Mouse (Mus musculus) forebrain, embryonic 11.5 days (tissue): ENCODE measurements around the gene 4932438H23Rik. TPM values are rescaled to one million over a fixed set of nuclear protein-coding genes. Genes with fewer than 3 reads are reported as not detected.
"Not testable (repeated sequence)": the region's sequence is repeated elsewhere in the genome, so short reads cannot be mapped to it uniquely, and the experiment has no call there.

ENCODE experiments used
- ATAC-seq: fragments of 200-750 bp; cut with Nextera tagmentation; replicated peaks from 2 replicates; pipeline ENCODE4 v1.8.0; 2017; ENCODE audit warnings: moderate TSS enrichment; ENCODE audit not compliant: low FRiP score
- DNase-seq: peaks from one replicate; pipeline ENCODE4 v3.0.0-alpha.2; 2017; ENCODE audit warnings: low spot score
- H3K27ac ChIP-seq: fragments of 300-500 bp; sonication (generic); 2 replicates; pipeline ENCODE4 v1.5.1; 2014; ENCODE audit warnings: low read depth, low read length
- H3K27me3 ChIP-seq: fragments of 300-500 bp; sonication (generic); 2 replicates; pipeline ENCODE4 v1.6.1; 2014; ENCODE audit warnings: mild to moderate bottlenecking, low read length, mixed read lengths; ENCODE audit not compliant: control insufficient read depth, insufficient read depth
- H3K36me3 ChIP-seq: fragments of 300-500 bp; sonication (generic); 2 replicates; pipeline ENCODE4 v1.6.1; 2014; ENCODE audit warnings: mild to moderate bottlenecking, low read length, moderate library complexity, mixed read lengths; ENCODE audit not compliant: control insufficient read depth, insufficient read depth
- H3K4me1 ChIP-seq: fragments of 300-500 bp; sonication (generic); replicated peaks from 2 replicates; pipeline ENCODE4 v1.6.1; 2014; ENCODE audit warnings: low read length, mixed read lengths; ENCODE audit not compliant: control insufficient read depth, insufficient read depth
- H3K4me2 ChIP-seq: fragments of 300-500 bp; sonication (generic); 2 replicates; pipeline ENCODE4 v1.6.1; 2014; ENCODE audit warnings: low read depth, mild to moderate bottlenecking, low read length, moderate library complexity, mixed read lengths; ENCODE audit not compliant: severe bottlenecking
- H3K4me3 ChIP-seq: fragments of 300-500 bp; sonication (generic); 2 replicates; pipeline ENCODE4 v1.5.1; 2014; ENCODE audit warnings: low read depth, low read length
- H3K9ac ChIP-seq: fragments of 300-500 bp; sonication (generic); 2 replicates; pipeline ENCODE4 v1.6.1; 2014; ENCODE audit warnings: low read length
- H3K9me3 ChIP-seq: fragments of 300-500 bp; sonication (generic); 2 replicates; pipeline ENCODE4 v1.6.1; 2016; ENCODE audit warnings: low read length, mixed read lengths; ENCODE audit not compliant: control insufficient read depth
- WGBS: fragments of 180-500 bp; shearing (Covaris S2); extraction: QIAGEN DNeasy Blood & Tissue Kit; methylation state at CpG from one replicate; pipeline ENCODE4 v1.1.7; 2014; 5-methylcytosine and 5-hydroxymethylcytosine counted together
- polyA plus RNA-seq: library from polyadenylated mRNA; unstranded; fragments of >200 nt; fragmentation: Nextera tagmentation; extraction: Ambion mirVana; gene quantifications from 2 replicates; pipeline ENCODE4 v1.2.1, GENCODE M21; 2014

4932438H23Rik gene
- polyA plus RNA-seq, 1 experiment from 2014 or later: 0.17 TPM

DNA sequence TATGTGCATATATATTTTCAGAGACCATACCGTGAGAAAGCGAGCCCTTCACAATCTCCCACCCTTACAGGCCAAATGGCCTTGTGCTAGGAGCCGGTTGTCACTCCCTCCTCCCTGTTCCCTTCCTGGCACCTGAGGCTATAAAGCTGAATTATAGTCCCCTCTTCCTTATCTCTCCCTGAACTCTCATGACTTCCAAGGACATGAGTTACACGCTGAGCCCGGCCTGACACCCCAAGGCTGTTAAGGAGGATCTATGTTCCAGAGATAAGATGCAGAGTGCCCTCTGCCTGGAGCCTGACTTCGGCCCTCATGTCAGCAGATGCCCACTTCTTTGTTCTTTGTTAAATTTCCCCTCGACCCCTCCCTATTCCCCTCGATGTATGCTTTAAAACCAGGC, 19.5 kb downstream of the 4932438H23Rik start:
- not testable (repeated sequence) for H3K4me2 ChIP-seq, DNase-seq, H3K4me3 ChIP-seq, H3K27me3 ChIP-seq, H3K9ac ChIP-seq, H3K9me3 ChIP-seq, ATAC-seq, H3K36me3 ChIP-seq, H3K27ac ChIP-seq, H3K4me1 ChIP-seq
- WGBS: 92% methylated on average over 8 of the region's 8 CpGs

- DNase-seq: peak; percentile 92
- Histone ChIP-seq H3K27ac (no peak overlapping the region), H3K4me2 (peak overlapping the region; percentile 6; the same call in 1 of the 2 replicates), H3K4me1 (0 out of 2 replicates have a peak, but pooled peaks cover 3% of the 10 kb centered on the region), H3K36me3 (no peaks in the 10 kb centered on the region), H3K27me3 (no peaks in the 10 kb centered on the region), H3K9me3 (no peaks in the 10 kb centered on the region), H3K9ac (no peak overlapping the region), H3K4me3 (no peak overlapping the region)
- ATAC-seq: peak; percentile 96
- WGBS: 44% methylated on average over 24 of the region's 24 CpGs
Measured at GRCm38 (mm10) chr16:91073163-91073892, 21.6 kb downstream of the 4932438H23Rik start.

DNA sequence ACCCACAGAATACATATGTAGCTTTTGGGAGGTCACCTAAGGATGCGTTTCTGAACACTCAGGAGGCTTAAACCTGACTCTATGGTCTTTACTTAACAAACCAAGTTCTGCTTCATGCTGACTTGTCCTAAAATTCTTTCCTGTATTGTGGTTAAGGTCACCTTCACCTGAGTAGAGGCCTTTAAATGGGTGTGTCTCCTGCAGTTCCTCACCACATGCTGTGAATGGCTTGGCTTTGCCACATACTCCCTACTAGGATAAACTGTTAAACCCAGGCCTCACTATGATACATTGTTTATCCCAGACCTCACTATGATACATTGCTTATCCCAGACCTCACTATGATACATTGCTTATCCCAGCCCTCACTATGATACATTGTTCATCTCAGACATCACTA, 22.7 kb downstream of the 4932438H23Rik start:
- ATAC-seq: no peak
- DNase-seq: no peak
- no peak overlapping the region for H3K9ac ChIP-seq
- no peak overlapping the region for H3K4me3 ChIP-seq
- H3K27me3 ChIP-seq: no peaks in the 10 kb centered on the region
- 0 out of 2 replicates have a peak, but pooled peaks cover 3% of the 10 kb centered on the region for H3K4me1 ChIP-seq
- 91% methylated on average over 1 of the region's 1 CpGs for WGBS
- no peak overlapping the region for H3K27ac ChIP-seq
- no peak overlapping the region for H3K4me2 ChIP-seq
- no peaks in the 10 kb centered on the region for H3K9me3 ChIP-seq
- no peaks in the 10 kb centered on the region for H3K36me3 ChIP-seq

DNA sequence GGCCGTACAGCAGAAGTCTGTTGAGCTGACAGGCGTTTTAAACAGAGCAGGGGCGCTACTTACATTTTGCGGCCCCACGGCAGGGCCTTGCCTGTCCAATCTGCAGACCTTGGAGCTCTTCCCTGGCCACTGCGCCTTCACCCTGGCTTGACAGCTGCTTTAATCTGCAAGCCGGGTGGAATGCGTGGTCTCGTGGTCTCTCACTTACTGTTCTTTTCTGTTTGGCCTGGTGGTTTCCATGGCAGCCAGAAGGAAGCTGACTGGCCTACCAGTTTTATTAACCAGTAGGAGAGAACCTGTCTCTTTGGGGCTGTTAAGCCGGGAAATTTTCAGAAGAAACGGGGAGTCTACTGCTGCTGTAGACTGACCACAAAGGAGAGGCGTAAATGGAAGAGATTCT, 26.0 kb downstream of the 4932438H23Rik start:
- WGBS: 35% methylated on average over 12 of the region's 12 CpGs
- ATAC-seq: peak; percentile 53; the same call in 1 of the 2 replicates
- H3K27ac ChIP-seq: no peak overlapping the region
- no peak overlapping the region for H3K4me3 ChIP-seq
- no peaks in the 10 kb centered on the region for H3K36me3 ChIP-seq
- H3K4me2 ChIP-seq: no peak overlapping the region
- peak; percentile 52 for DNase-seq
- H3K4me1 ChIP-seq: 0 out of 2 replicates have a peak, but pooled peaks cover 3% of the 10 kb centered on the region
- H3K9me3 ChIP-seq: no peaks in the 10 kb centered on the region
- H3K27me3 ChIP-seq: no peaks in the 10 kb centered on the region
- H3K9ac ChIP-seq: peak overlapping the region; percentile 28; the same call in 1 of the 2 replicates

DNA sequence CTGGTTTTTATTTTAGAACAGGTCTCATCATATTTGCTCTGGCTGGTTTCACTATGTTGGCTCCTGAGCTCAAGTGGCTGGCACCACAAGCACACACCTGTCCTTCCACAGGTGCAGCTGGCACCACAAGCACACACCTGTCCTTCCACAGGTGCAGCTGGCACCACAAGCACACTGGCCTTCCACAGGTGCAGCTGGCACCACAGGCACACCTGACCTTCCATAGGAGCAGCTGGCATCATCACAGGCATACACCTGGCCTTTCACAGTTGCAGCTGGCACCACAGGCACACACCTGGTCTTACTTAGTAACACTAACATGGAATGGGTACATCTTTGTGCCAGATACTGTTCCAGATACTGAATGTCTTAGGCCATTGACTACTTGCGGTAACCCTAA, 27.8 kb downstream of the 4932438H23Rik start:
- Histone ChIP-seq H3K27ac (no peak overlapping the region), H3K9ac (no peak overlapping the region), H3K4me2 (no peak overlapping the region), H3K4me1 (0 out of 2 replicates have a peak, but pooled peaks cover 3% of the 10 kb centered on the region), H3K9me3 (no peaks in the 10 kb centered on the region), H3K36me3 (no peaks in the 10 kb centered on the region), H3K4me3 (no peak overlapping the region), H3K27me3 (no peaks in the 10 kb centered on the region)
- ATAC-seq (no peak), DNase-seq (peak; percentile 24)
- 100% methylated on average over 1 of the region's 1 CpGs for WGBS

DNA sequence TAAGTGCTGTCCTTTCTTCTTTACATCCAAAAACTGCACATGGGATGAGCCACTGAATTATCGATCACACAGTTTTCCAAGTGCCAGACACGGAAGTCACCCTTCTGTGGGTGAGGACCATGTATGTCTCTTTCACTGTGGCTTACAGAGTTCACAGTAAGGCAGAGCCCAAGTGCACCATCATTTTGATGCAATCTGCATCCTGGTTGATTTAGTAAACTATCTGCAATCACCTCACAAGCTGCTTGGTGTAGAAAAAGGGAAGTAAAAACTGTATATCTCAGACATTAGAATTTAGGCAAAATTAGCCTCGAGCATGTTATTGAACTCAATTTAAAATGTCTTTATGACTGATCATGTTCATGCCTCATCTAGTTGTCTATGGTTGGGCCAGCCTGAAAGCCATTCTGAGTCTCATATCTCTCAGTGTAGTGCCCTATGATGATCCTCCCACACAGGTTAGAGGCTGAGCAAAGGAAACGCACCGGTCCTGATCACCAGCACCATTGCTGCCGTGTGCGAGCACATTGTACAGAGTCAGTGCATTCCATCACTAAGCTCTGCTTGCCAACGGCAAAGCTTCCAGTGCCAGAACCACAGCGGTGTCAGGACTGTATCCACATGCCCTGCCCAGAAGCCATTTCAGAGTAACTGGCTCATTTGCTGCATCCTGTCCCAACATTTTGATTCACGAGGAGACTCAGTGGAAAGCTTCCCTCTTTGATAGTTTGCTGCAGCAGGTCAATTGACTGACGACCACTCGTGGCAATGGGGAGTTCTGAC, 30.1 kb downstream of the 4932438H23Rik start:
- H3K4me1 ChIP-seq: 0 out of 2 replicates have a peak, but pooled peaks cover 3% of the 10 kb centered on the region
- H3K27ac ChIP-seq: no peak overlapping the region
- no peaks in the 10 kb centered on the region for H3K27me3 ChIP-seq
- peak; percentile 36 for DNase-seq
- no peaks in the 10 kb centered on the region for H3K9me3 ChIP-seq
- no peaks in the 10 kb centered on the region for H3K36me3 ChIP-seq
- no peak overlapping the region for H3K4me2 ChIP-seq
- no peak for ATAC-seq
- 90% methylated on average over 12 of the region's 12 CpGs for WGBS
- no peak overlapping the region for H3K9ac ChIP-seq
- no peak overlapping the region for H3K4me3 ChIP-seq

DNA sequence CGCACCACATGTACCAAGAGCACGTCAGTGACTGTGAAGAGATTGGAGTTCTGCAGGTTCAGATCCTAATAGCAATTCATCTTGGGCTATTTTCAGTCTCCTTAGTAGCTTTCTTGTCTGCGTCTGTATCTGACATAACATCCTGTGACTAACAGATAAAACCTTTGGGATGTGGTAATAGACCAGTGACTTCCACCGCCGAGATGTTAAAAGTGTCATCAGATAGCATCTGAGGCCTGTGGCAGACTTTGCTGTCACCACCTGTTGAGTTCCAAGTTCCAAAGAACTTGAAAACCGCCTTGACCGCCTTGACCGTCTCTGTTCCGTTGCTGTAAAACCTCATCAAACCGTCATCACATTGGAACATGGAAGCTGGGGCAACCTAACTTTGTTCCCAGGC, 31.1 kb downstream of the 4932438H23Rik start:
- WGBS: 95% methylated on average over 10 of the region's 10 CpGs
- DNase-seq: peak; percentile 30

GRCm38 (mm10) chr16:91061531-91062318, 33.2 kb downstream of the 4932438H23Rik start:
- no peak overlapping the region for H3K9ac ChIP-seq
- no peak overlapping the region for H3K27ac ChIP-seq
- no peak for DNase-seq
- ATAC-seq: no peak
- no peaks in the 10 kb centered on the region for H3K36me3 ChIP-seq
- 88% methylated on average over 13 of the region's 13 CpGs for WGBS
- H3K27me3 ChIP-seq: no peaks in the 10 kb centered on the region
- H3K4me3 ChIP-seq: no peak overlapping the region
- no peaks in the 10 kb centered on the region for H3K4me1 ChIP-seq
- no peaks in the 10 kb centered on the region for H3K9me3 ChIP-seq
- no peak overlapping the region for H3K4me2 ChIP-seq

More for the DNA sequence above, 31.1 kb downstream of the 4932438H23Rik start:
- no peaks in the 10 kb centered on the region for H3K36me3 ChIP-seq
- H3K4me2 ChIP-seq: no peak overlapping the region
- no peaks in the 10 kb centered on the region for H3K9me3 ChIP-seq
- no peak overlapping the region for H3K4me3 ChIP-seq
- H3K27ac ChIP-seq: no peak overlapping the region
- H3K4me1 ChIP-seq: 0 out of 2 replicates have a peak, but pooled peaks cover under 1% of the 10 kb centered on the region
- no peak for ATAC-seq
- H3K27me3 ChIP-seq: no peaks in the 10 kb centered on the region
- no peak overlapping the region for H3K9ac ChIP-seq
